Mouse (Mus musculus) spleen, adult 10 weeks (tissue): Measurements from ENCODE around the gene Tecpr1. TPM values are rescaled to one million over a fixed set of nuclear protein-coding genes. Genes with fewer than 3 reads are reported as not detected.

ENCODE experiments used
- polyA plus RNA-seq: library from polyadenylated mRNA; stranded (reverse); fragments of 350-450 nt; fragmentation: Illumina TruSeq; extraction: RNeasy Lipid Tissue Mini Kit (QIAGEN cat#74804); gene quantifications from one replicate; pipeline ENCODE4 v1.2.3, GENCODE M21; 2015; ENCODE audit warnings: low replicate concordance; ENCODE audit not compliant: insufficient read depth

Gene Tecpr1
- 26.0 TPM for polyA plus RNA-seq

DNA sequence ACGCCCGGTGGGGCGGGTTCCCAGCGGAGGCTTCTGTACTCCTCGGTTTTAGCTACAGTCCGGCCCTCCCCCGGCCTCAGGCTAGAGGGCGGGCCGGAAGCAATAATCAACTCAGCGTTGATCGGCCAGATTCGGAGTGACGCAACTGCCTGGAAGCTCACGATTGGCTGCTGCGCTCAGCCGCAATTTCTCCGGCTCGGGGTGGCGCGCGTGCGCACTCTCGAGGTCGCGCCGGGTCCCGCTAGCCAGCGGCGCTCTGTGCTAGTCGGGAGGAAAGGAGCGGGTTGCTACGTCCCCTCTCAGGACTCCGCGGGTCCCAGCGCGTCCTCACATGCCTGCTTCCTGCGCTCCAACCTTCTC, at the start of gene Tecpr1:
Gene Tecpr1 (minus strand): TSS at position 113 of the 360 bp plus-strand sequence.

GRCm38 (mm10) chr5:144243901-144244487, 20.6 kb upstream of the Tecpr1 start, which contains the start of gene Bri3:
Gene Bri3, plus strand, starts transcription at chr5:144244437.

DNA sequence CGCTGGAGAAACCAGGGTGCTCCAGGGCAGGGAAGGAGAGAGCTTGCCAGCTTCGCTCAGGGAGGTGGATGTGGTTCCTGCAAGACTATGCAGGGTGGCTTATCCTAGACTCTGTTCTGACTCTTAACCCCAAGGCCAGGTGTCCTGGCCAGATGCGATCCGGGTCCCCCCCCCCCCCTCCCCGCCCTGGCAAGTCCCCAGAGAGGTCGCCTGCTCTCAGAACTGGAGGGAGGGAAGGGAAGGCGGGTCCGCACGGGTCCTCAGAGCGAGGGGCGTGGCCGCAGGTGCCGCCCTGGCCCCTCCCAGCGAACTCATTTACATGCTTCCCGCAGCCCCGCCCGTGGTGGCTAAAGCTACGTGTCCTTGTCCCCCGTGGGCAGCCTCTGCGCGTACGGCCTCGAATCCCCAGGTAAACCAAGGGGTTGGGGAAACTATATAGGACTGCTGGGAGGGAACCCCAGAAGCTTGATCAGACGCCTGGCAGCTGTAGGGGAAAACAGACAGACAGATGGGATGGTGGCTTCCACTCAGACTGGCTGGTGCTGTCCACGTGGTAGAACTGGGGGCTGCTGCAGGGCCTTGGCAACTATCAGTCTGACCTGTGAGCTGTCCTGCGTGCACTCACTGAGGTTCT, 33.3 kb downstream of the Tecpr1 start, which contains the start of gene Bhlha15:
Gene Bhlha15 (plus strand): TSS at position 337 of the 634 bp plus-strand sequence.

Other genes with a start within 250 kb of the Tecpr1 start
- 93.1 TPM for gene Ccz1, start 208.7 kb downstream of the Tecpr1 start, polyA plus RNA-seq
- not detected for gene Ocm, start 196.9 kb downstream of the Tecpr1 start, polyA plus RNA-seq
- gene Lmtk2, start 123.2 kb downstream of the Tecpr1 start, polyA plus RNA-seq: 18.0 TPM
- gene Bhlha15, start 33.3 kb downstream of the Tecpr1 start, polyA plus RNA-seq: 2.0 TPM
- gene Bri3, start 20.8 kb upstream of the Tecpr1 start, polyA plus RNA-seq: 65.9 TPM
- gene Baiap2l1, start 134.5 kb upstream of the Tecpr1 start, polyA plus RNA-seq: 0.25 TPM